Mouse (Mus musculus) embryonic facial prominence, embryonic 11.5 days (tissue): ENCODE data around the gene Gm42372. TPM values are rescaled to one million over a fixed set of nuclear protein-coding genes. Genes with fewer than 3 reads are reported as not detected.
A peak's percentile ranks its signal among the peaks of the same experiment; 100 is the strongest.

Experiments used
- ATAC-seq: fragments of 200-750 bp; cut with Nextera tagmentation; replicated peaks from 2 replicates; pipeline ENCODE4 v1.8.0; 2017; ENCODE audit warnings: low read depth; ENCODE audit not compliant: insufficient number of reproducible peaks, low FRiP score, low TSS enrichment
- DNase-seq: peaks from one replicate; pipeline ENCODE4 v3.0.0-alpha.2; 2015; ENCODE audit warnings: low spot score
- H3K27ac ChIP-seq: fragments of 300-500 bp; sonication (generic); replicated peaks from 2 replicates; pipeline ENCODE4 v1.5.1; 2014; ENCODE audit warnings: mild to moderate bottlenecking, low read depth, low read length, control low read depth
- H3K27me3 ChIP-seq: fragments of 300-500 bp; sonication (generic); 2 replicates; pipeline ENCODE4 v1.6.1; 2014; ENCODE audit warnings: mild to moderate bottlenecking, low read length, moderate library complexity, mixed read lengths; ENCODE audit not compliant: control insufficient read depth, insufficient read depth
- H3K36me3 ChIP-seq: fragments of 300-500 bp; sonication (generic); replicated peaks from 2 replicates; pipeline ENCODE4 v1.6.1; 2014; ENCODE audit warnings: low read depth, mild to moderate bottlenecking, low read length, moderate library complexity, mixed read lengths; ENCODE audit not compliant: control insufficient read depth, insufficient read depth
- H3K4me1 ChIP-seq: fragments of 300-500 bp; sonication (generic); 2 replicates; pipeline ENCODE4 v1.6.1; 2014; ENCODE audit warnings: low read length, mixed read lengths; ENCODE audit not compliant: control insufficient read depth, insufficient read depth
- H3K4me2 ChIP-seq: fragments of 300-500 bp; sonication (generic); 2 replicates; pipeline ENCODE4 v1.6.1; 2014; ENCODE audit warnings: low read depth, mild to moderate bottlenecking, control low read depth, low read length, moderate library complexity
- H3K4me3 ChIP-seq: fragments of 300-500 bp; sonication (generic); 2 replicates; pipeline ENCODE4 v1.5.1; 2014; ENCODE audit warnings: low read depth, low read length, control low read depth
- H3K9ac ChIP-seq: fragments of 300-500 bp; sonication (generic); replicated peaks from 2 replicates; pipeline ENCODE4 v1.6.1; 2014; ENCODE audit warnings: mild to moderate bottlenecking, control low read depth, low read length
- H3K9me3 ChIP-seq: fragments of 300-500 bp; sonication (generic); replicated peaks from 2 replicates; pipeline ENCODE4 v1.6.1; 2016; ENCODE audit warnings: mild to moderate bottlenecking, low read length, inconsistent platforms, mixed read lengths; ENCODE audit not compliant: control insufficient read depth
- WGBS: fragments of 180-500 bp; shearing (Covaris S2); extraction: QIAGEN DNeasy Blood & Tissue Kit; methylation state at CpG from one replicate; pipeline ENCODE4 v1.1.7; 2014; 5-methylcytosine and 5-hydroxymethylcytosine counted together
- polyA plus RNA-seq: library from polyadenylated mRNA; unstranded; fragments of >200 nt; fragmentation: Nextera tagmentation; extraction: Ambion mirVana; gene quantifications from 2 replicates; pipeline ENCODE4 v1.2.1, GENCODE M21; 2014

Gene Gm42372
- polyA plus RNA-seq, 1 experiment from 2014 or later = 0.63 TPM

- Histone ChIP-seq H3K9me3 (no peaks in the 10 kb centered on the region), H3K4me3 (no peak overlapping the region), H3K9ac (no peak overlapping the region), H3K36me3 (peaks cover 3% of the 10 kb centered on the region), H3K27ac (no peak overlapping the region), H3K4me2 (0 out of 2 replicates have a peak overlapping the region, but pooled peaks have one; percentile 2), H3K27me3 (no peaks in the 10 kb centered on the region), H3K4me1 (peaks cover 3% of the 10 kb centered on the region; the same call in 1 of the 2 replicates)
- no peak for DNase-seq
- WGBS = 69% methylated on average over 4 of the region's 4 CpGs
- ATAC-seq = no peak
Observed at GRCm38 (mm10) chr7:17025505-17025894, 42.6 kb downstream of the Gm42372 start.

DNA sequence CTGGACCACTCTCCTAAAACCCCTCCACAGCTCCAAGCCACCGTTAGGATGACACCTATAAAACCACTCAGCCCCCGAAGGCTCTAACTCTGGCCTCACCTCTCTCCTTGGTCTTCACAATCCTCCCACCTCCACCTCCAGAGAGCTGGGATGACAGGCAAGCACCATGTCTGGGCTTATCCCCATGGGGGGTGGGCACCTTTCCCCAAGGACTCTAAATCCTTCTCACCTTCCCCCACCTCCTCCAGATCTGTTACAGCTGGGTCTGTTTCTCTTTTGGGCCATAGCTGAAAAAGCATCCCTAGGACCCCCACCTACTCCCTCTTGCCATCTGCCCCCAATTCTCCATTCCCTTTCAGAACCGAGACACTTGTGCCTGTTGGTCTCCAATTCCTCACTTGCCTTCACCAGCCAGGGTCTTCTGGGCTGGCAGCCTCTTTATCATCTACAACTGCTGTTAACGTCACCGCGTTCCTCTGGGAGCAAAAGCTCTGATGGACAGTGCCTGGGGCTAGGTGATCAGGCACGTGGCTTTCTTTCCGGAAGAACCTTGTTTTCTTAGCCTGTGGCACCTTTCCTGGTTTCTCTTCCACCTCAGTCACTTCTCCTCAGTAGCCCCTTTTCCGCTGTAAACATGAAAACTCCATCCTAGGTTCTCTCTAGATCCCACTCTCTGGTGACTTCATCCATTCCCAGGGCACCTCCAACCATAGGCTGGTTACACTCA is 43.2 kb downstream of the Gm42372 start:
- WGBS = 56% methylated on average over 9 of the region's 9 CpGs
- Histone ChIP-seq H3K4me2 (peak overlapping the region; percentile 2; the same call in 1 of the 2 replicates), H3K9ac (peak overlapping the region; percentile 83; the same call in 1 of the 2 replicates), H3K4me1 (peaks cover 3% of the 10 kb centered on the region; the same call in 1 of the 2 replicates), H3K36me3 (peaks cover 3% of the 10 kb centered on the region), H3K9me3 (no peaks in the 10 kb centered on the region), H3K4me3 (peak overlapping the region; percentile 82), H3K27ac (no peak overlapping the region), H3K27me3 (no peaks in the 10 kb centered on the region)
- ATAC-seq = no peak
- no peak for DNase-seq

DNA sequence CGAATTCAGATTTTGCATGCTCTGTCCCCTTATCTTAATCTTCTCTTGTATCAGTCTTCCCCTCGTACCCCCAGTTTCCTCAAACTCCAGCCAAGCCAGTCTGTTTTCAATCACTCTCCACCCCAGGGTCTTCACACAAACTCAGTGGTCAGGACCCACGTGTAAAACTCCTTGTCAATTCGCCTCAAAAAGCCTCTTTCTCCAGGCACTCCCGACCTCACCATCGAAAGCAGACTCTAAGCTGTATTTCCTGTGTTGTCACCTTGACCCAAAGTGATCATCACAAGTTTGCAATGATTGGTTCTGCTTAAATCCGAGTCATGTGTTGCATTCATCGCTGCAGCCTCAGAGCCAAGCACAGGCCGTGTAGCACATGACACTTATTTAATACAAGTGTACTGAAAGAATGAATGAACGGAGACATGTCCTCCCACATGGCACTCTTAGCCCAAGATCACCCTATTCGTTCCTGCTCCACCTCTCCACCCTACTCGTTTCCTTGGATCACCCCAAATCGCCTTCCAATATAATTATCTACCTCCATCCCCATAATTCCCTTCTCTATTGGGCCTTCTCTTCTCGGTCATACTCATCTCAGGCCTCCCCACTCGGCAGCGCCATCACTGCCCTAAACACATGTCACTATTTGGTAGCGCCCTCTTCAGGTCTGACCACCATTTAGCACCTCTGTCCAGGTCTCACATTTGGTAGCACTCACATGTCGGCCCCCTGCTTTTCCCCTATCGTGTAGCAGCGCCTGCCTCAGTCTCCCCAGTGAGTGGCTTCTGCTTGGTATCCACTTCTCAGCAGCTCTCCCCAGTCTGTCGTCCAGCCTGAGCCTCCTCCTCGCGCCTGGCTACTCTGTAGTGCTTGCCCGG is 44.1 kb downstream of the Gm42372 start:
- peak overlapping the region; percentile 69 for H3K4me2 ChIP-seq
- no peaks in the 10 kb centered on the region; the same call in none of the 2 replicates for H3K36me3 ChIP-seq
- WGBS = 5% methylated on average over 24 of the region's 24 CpGs
- H3K9ac ChIP-seq = peak overlapping the region; percentile 83
- peak overlapping the region; percentile 82 for H3K4me3 ChIP-seq
- H3K4me1 ChIP-seq = peaks cover 3% of the 10 kb centered on the region; the same call in 1 of the 2 replicates
- H3K27ac ChIP-seq = no peak overlapping the region
- H3K27me3 ChIP-seq = no peaks in the 10 kb centered on the region
- DNase-seq = peak; percentile 79
- ATAC-seq = no peak
- H3K9me3 ChIP-seq = no peaks in the 10 kb centered on the region

GRCm38 (mm10) chr7:17027588-17028343 is 44.9 kb downstream of the Gm42372 start, which contains the start of gene Ppp5c:
Gene Ppp5c, minus strand, starts transcription at chr7:17027924.
- Histone ChIP-seq H3K27me3 (no peaks in the 10 kb centered on the region), H3K27ac (no peak within 1 kb of the TSS), H3K4me2 (peak within 1 kb of the TSS; percentile 69), H3K4me1 (peaks cover 3% of the 10 kb centered on the region; the same call in 1 of the 2 replicates), H3K9ac (peak within 1 kb of the TSS; percentile 83), H3K36me3 (no peaks in the 10 kb centered on the region; the same call in 1 of the 2 replicates), H3K9me3 (no peaks in the 10 kb centered on the region), H3K4me3 (peak within 1 kb of the TSS; percentile 82)
- WGBS = under 1% methylated on average over 50 of the region's 58 CpGs
- DNase-seq = peak; percentile 95
- peak; percentile 86 for ATAC-seq

GRCm38 (mm10) chr7:17028923-17029322 is 46.0 kb downstream of the Gm42372 start:
- Histone ChIP-seq H3K27me3 (no peaks in the 10 kb centered on the region), H3K9ac (no peak overlapping the region), H3K9me3 (no peaks in the 10 kb centered on the region), H3K27ac (no peak overlapping the region), H3K4me1 (peaks cover 3% of the 10 kb centered on the region; the same call in 1 of the 2 replicates), H3K36me3 (no peaks in the 10 kb centered on the region; the same call in 1 of the 2 replicates), H3K4me2 (no peak overlapping the region), H3K4me3 (no peak overlapping the region)
- 76% methylated on average over 7 of the region's 7 CpGs for WGBS
- ATAC-seq = no peak
- DNase-seq = no peak

DNA sequence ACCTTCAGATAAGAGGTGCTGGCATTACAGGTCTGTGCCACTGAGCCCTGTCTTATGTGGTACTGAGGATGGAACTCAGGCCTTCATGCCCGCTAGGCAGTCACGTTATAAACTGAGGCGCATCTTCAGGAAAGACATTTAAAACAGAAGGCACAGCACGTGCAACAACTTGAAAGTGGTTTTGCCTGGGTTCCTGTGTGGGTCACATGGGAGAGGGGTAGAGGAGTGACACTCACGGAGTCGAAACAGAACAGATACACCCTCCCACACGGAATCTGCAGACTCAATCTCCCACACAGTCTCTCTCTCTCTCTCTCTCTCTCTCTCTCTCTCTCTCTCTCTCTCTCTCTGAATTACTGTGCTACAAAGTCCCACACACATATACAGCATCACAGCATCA is 47.4 kb downstream of the Gm42372 start:
- Histone ChIP-seq H3K4me2 (no peak overlapping the region), H3K4me1 (peaks cover 3% of the 10 kb centered on the region; the same call in 1 of the 2 replicates), H3K9me3 (no peaks in the 10 kb centered on the region), H3K27me3 (no peaks in the 10 kb centered on the region), H3K36me3 (no peaks in the 10 kb centered on the region), H3K4me3 (no peak overlapping the region), H3K27ac (no peak overlapping the region), H3K9ac (no peak overlapping the region)
- 85% methylated on average over 7 of the region's 7 CpGs for WGBS
- DNase-seq = no peak
- no peak for ATAC-seq
